Mouse (Mus musculus): ENCODE measurements around the gene Relt. TPM values are rescaled to one million over a fixed set of nuclear protein-coding genes. Genes with fewer than 3 reads are reported as not detected.
A peak's percentile ranks its signal among the peaks of the same experiment; 100 is the strongest.
"Not testable (repeated sequence)": the region's sequence is repeated elsewhere in the genome, so short reads cannot be mapped to it uniquely, and the experiment has no call there.

Relt gene
- polyA plus RNA-seq, 1 experiment from 2014 or later = 2.4 TPM

GRCm38 (mm10) chr7:100854137-100854814 lies 9.0 kb downstream of the Relt start:
- 44% methylated on average over 6 of the region's 6 CpGs for WGBS
- Histone ChIP-seq H3K4me1 (peaks cover 43% of the 10 kb centered on the region), H3K27ac (no peak overlapping the region), H3K9me3 (replicated peaks) (no peaks in the 10 kb centered on the region), H3K4me2 (no peak overlapping the region), H3K9ac (no peak overlapping the region), H3K4me3 (no peak overlapping the region), H3K27me3 (no peaks in the 10 kb centered on the region), H3K36me3 (ENCODE audit: poor library complexity, severe bottlenecking) (no peaks in the 10 kb centered on the region)
- no peak for ATAC-seq

GRCm38 (mm10) chr7:100853396-100853795 lies 9.8 kb downstream of the Relt start:
- no peak for ATAC-seq
- Histone ChIP-seq H3K27ac (no peak overlapping the region), H3K9me3 (replicated peaks) (no peaks in the 10 kb centered on the region), H3K4me3 (no peak overlapping the region), H3K9ac (no peak overlapping the region), H3K4me2 (no peak overlapping the region), H3K36me3 (ENCODE audit: poor library complexity, severe bottlenecking) (no peaks in the 10 kb centered on the region), H3K4me1 (peaks cover 43% of the 10 kb centered on the region), H3K27me3 (no peaks in the 10 kb centered on the region)
- 77% methylated on average over 3 of the region's 3 CpGs for WGBS

GRCm38 (mm10) chr7:100851481-100852356 lies 11.5 kb downstream of the Relt start:
- Histone ChIP-seq H3K4me3 (no peak overlapping the region), H3K9ac (no peak overlapping the region; the same call in 1 of the 2 replicates), H3K9me3 (replicated peaks) (no peaks in the 10 kb centered on the region), H3K4me2 (no peak overlapping the region), H3K27me3 (no peaks in the 10 kb centered on the region), H3K4me1 (peaks cover 43% of the 10 kb centered on the region), H3K27ac (peak overlapping the region; percentile 27; the same call in 1 of the 2 replicates), H3K36me3 (ENCODE audit: poor library complexity, severe bottlenecking) (no peaks in the 10 kb centered on the region)
- 73% methylated on average over 9 of the region's 9 CpGs for WGBS
- no peak for ATAC-seq

GRCm38 (mm10) chr7:100849508-100849907 lies 13.7 kb downstream of the Relt start:
- Histone ChIP-seq H3K27me3 (no peaks in the 10 kb centered on the region), H3K4me1 (peaks cover 29% of the 10 kb centered on the region), H3K27ac (no peak overlapping the region), H3K4me2 (no peak overlapping the region), H3K4me3 (no peak overlapping the region), H3K9ac (no peak overlapping the region), H3K9me3 (replicated peaks) (no peaks in the 10 kb centered on the region), H3K36me3 (ENCODE audit: poor library complexity, severe bottlenecking) (no peaks in the 10 kb centered on the region)
- ATAC-seq = no peak
- 90% methylated on average over 2 of the region's 2 CpGs for WGBS

GRCm38 (mm10) chr7:100848744-100849143 lies 14.5 kb downstream of the Relt start:
- no peak overlapping the region for H3K9ac ChIP-seq
- ATAC-seq = no peak
- no peak overlapping the region for H3K4me3 ChIP-seq
- 25% methylated on average over 6 of the region's 6 CpGs for WGBS
- no peaks in the 10 kb centered on the region for H3K27me3 ChIP-seq
- H3K4me1 ChIP-seq = peaks cover 24% of the 10 kb centered on the region
- no peaks in the 10 kb centered on the region for H3K36me3 ChIP-seq (ENCODE audit: poor library complexity, severe bottlenecking)
- no peaks in the 10 kb centered on the region for H3K9me3 ChIP-seq (replicated peaks)
- H3K4me2 ChIP-seq = no peak overlapping the region
- no peak overlapping the region for H3K27ac ChIP-seq

GRCm38 (mm10) chr7:100847131-100847530 lies 16.1 kb downstream of the Relt start:
- no peaks in the 10 kb centered on the region for H3K27me3 ChIP-seq
- no peak for ATAC-seq
- 88% methylated on average over 6 of the region's 6 CpGs for WGBS

GRCm38 (mm10) chr7:100846033-100846432 lies 17.2 kb downstream of the Relt start:
- H3K27me3 ChIP-seq; H3K4me3 ChIP-seq; H3K4me1 ChIP-seq; H3K27ac ChIP-seq; ATAC-seq; H3K9me3 ChIP-seq (replicated peaks); H3K4me2 ChIP-seq; H3K36me3 ChIP-seq (ENCODE audit: poor library complexity, severe bottlenecking); H3K9ac ChIP-seq: not testable (repeated sequence)
- 73% methylated on average over 7 of the region's 7 CpGs for WGBS

More at GRCm38 (mm10) chr7:100847131-100847530, 16.1 kb downstream of the Relt start:
- Histone ChIP-seq H3K4me1 (peaks cover 18% of the 10 kb centered on the region), H3K9ac (no peak overlapping the region), H3K4me2 (no peak overlapping the region), H3K9me3 (replicated peaks) (no peaks in the 10 kb centered on the region), H3K27ac (no peak overlapping the region), H3K4me3 (no peak overlapping the region), H3K36me3 (ENCODE audit: poor library complexity, severe bottlenecking) (peaks cover 3% of the 10 kb centered on the region)

- Histone ChIP-seq H3K27me3 (no peaks in the 10 kb centered on the region), H3K4me1 (0 out of 2 replicates have a peak, but pooled peaks cover 5% of the 10 kb centered on the region), H3K9me3 (replicated peaks) (no peaks in the 10 kb centered on the region), H3K4me3 (no peak overlapping the region), H3K9ac (no peak overlapping the region), H3K36me3 (ENCODE audit: poor library complexity, severe bottlenecking) (peaks cover 9% of the 10 kb centered on the region), H3K4me2 (no peak overlapping the region), H3K27ac (no peak overlapping the region)
- WGBS = 66% methylated on average over 1 of the region's 1 CpGs
- ATAC-seq = no peak
These were observed 17.8 kb downstream of the Relt start for GRCm38 (mm10) chr7:100845412-100845811.

GRCm38 (mm10) chr7:100845026-100845400 lies 18.2 kb downstream of the Relt start:
- no peak overlapping the region for H3K27ac ChIP-seq
- H3K27me3 ChIP-seq = no peaks in the 10 kb centered on the region
- H3K9me3 ChIP-seq (replicated peaks) = no peaks in the 10 kb centered on the region
- peaks cover 12% of the 10 kb centered on the region for H3K36me3 ChIP-seq (ENCODE audit: poor library complexity, severe bottlenecking)
- H3K4me2 ChIP-seq = no peak overlapping the region
- H3K4me3 ChIP-seq = no peak overlapping the region
- H3K9ac ChIP-seq = no peak overlapping the region
- no peak for ATAC-seq
- H3K4me1 ChIP-seq = 0 out of 2 replicates have a peak, but pooled peaks cover 5% of the 10 kb centered on the region

GRCm38 (mm10) chr7:100844385-100845025 lies 18.7 kb downstream of the Relt start:
- Histone ChIP-seq H3K27me3 (no peaks in the 10 kb centered on the region), H3K27ac (no peak overlapping the region), H3K9ac (no peak overlapping the region), H3K36me3 (ENCODE audit: poor library complexity, severe bottlenecking) (peaks cover 13% of the 10 kb centered on the region), H3K9me3 (replicated peaks) (no peaks in the 10 kb centered on the region), H3K4me1 (0 out of 2 replicates have a peak, but pooled peaks cover 5% of the 10 kb centered on the region), H3K4me2 (no peak overlapping the region), H3K4me3 (no peak overlapping the region)
- no peak for ATAC-seq
- 76% methylated on average over 2 of the region's 2 CpGs for WGBS

GRCm38 (mm10) chr7:100843866-100844265 lies 19.4 kb downstream of the Relt start:
- Histone ChIP-seq H3K36me3 (ENCODE audit: poor library complexity, severe bottlenecking) (peaks cover 13% of the 10 kb centered on the region), H3K27me3 (no peaks in the 10 kb centered on the region), H3K4me3 (no peak overlapping the region), H3K4me2 (no peak overlapping the region), H3K9me3 (replicated peaks) (no peaks in the 10 kb centered on the region), H3K4me1 (0 out of 2 replicates have a peak, but pooled peaks cover 5% of the 10 kb centered on the region), H3K9ac (no peak overlapping the region), H3K27ac (no peak overlapping the region)
- ATAC-seq = no peak
- 98% methylated on average over 2 of the region's 2 CpGs for WGBS

GRCm38 (mm10) chr7:100842175-100842574 lies 21.1 kb downstream of the Relt start:
- Histone ChIP-seq H3K9me3 (replicated peaks) (no peaks in the 10 kb centered on the region), H3K27me3 (no peaks in the 10 kb centered on the region), H3K27ac (no peak overlapping the region), H3K4me3 (no peak overlapping the region), H3K36me3 (ENCODE audit: poor library complexity, severe bottlenecking) (peaks cover 29% of the 10 kb centered on the region), H3K4me2 (no peak overlapping the region), H3K4me1 (0 out of 2 replicates have a peak, but pooled peaks cover 5% of the 10 kb centered on the region), H3K9ac (no peak overlapping the region)
- WGBS = 80% methylated on average over 5 of the region's 5 CpGs
- no peak for ATAC-seq
